Mouse (Mus musculus) spleen, adult 2 months (tissue): ENCODE data around the gene Ephb4. TPM values are rescaled to one million over a fixed set of nuclear protein-coding genes. Genes with fewer than 3 reads are reported as not detected.

Experiments used
- DNase-seq, 2 experiments: peaks; one replicate each; pipeline versions ENCODE4 v3.0.0 to v3.0.0-alpha.2; 2012 to 2021; ENCODE audit warnings: low spot score in 2 of 2, low read depth in 1 of 2
- H3K27ac ChIP-seq: fragments of 200-500 bp; 2 replicates; pipeline ENCODE4 v1.5.1; 2012; ENCODE audit warnings: low read length, inconsistent platforms; ENCODE audit not compliant: insufficient read depth
- H3K27me3 ChIP-seq: fragments of 200-500 bp; 2 replicates; pipeline ENCODE4 v1.6.1; 2012; ENCODE audit warnings: mild to moderate bottlenecking, moderate library complexity, low read length, inconsistent platforms; ENCODE audit not compliant: control insufficient read depth, insufficient read depth
- H3K36me3 ChIP-seq: fragments of 200-500 bp; 2 replicates; pipeline ENCODE4 v1.6.1; 2012; ENCODE audit warnings: mild to moderate bottlenecking, low read length, inconsistent platforms; ENCODE audit not compliant: control insufficient read depth, insufficient read depth
- H3K4me1 ChIP-seq: fragments of 200-500 bp; 2 replicates; pipeline ENCODE4 v1.6.1; 2011; ENCODE audit warnings: inconsistent platforms; ENCODE audit not compliant: control insufficient read depth, insufficient read depth, insufficient read length
- H3K4me3 ChIP-seq: fragments of 200-500 bp; 2 replicates; pipeline ENCODE4 v1.5.1; 2011; ENCODE audit warnings: mild to moderate bottlenecking, inconsistent platforms; ENCODE audit not compliant: insufficient read depth, insufficient read length; ENCODE audit errors: extremely low read depth
- CTCF ChIP-seq: fragments of 200-500 bp; IDR thresholded peaks from 2 replicates; pipeline ENCODE4 v1.5.1; 2011; ENCODE audit warnings: mild to moderate bottlenecking, inconsistent platforms; ENCODE audit not compliant: insufficient read depth, insufficient read length, insufficient replicate concordance; ENCODE audit errors: extremely low read depth
- POLR2A ChIP-seq: fragments of 200-500 bp; IDR thresholded peaks from 2 replicates; pipeline ENCODE4 v1.6.1; 2011; ENCODE audit warnings: low read depth, low read length, inconsistent platforms
- WGBS: fragments of 180-500 bp; shearing (Covaris S2); methylation state at CpG from one replicate; pipeline ENCODE4 v1.1.7; 2018; 5-methylcytosine and 5-hydroxymethylcytosine counted together
- polyA plus RNA-seq: library from polyadenylated mRNA; depleted of rRNA; stranded (reverse); fragments of >200 nt; gene quantifications from 2 replicates; pipeline ENCODE4 v1.2.3, GENCODE M21; 2012

The Ephb4 gene
- polyA plus RNA-seq, 1 experiment, result 13.5 TPM

DNA sequence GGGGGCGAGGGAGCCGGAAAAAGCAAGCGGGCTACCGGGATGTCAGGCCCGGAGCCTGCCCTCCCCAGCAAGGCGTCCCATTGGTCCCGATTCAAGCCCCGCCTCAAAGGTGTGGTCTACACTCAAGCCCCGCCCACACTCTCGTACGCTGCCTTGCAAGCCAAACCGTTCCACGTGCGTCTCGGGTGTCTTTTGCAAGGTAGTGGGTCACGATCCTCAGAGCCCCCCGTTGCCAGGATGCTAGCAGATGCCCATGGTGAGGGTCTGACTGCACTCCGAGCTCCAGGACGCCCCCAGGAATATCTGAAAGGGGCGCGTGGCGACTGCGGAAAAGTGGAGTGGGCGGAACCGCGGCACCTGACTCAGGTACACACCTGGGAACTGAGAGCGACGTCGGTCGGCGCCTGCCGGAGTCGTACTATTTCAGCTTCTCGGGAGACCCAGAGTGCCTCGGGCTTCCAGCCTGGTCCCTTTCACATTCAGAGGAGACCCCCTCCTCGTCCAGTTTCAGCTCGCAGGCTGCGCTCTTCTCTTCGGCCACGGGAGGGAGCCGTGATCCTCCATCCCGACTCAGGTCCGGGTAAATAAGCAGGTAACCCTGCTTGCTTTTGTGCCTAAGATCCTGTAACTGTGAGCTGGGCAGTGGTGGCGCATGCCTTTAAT, 16.3 kb upstream of the Ephb4 start, which contains the start of gene Slc12a9:
Slc12a9 (minus strand) TSS at position 86 of the 663 bp plus-strand sequence.
- TF ChIP-seq POLR2A (peak; percentile 45; the same call in 1 of the 2 replicates), CTCF (peak; percentile 72; the same call in 1 of the 2 replicates)
- H3K4me1 ChIP-seq, result peaks cover 7% of the 10 kb centered on the region; the same call in 1 of the 2 replicates
- H3K36me3 ChIP-seq, result 0 out of 2 replicates have a peak, but pooled peaks cover 1% of the 10 kb centered on the region
- H3K4me3 ChIP-seq, result peak within 1 kb of the TSS; percentile 88
- peak; percentile 78 to 94 for DNase-seq
- WGBS, result under 1% methylated on average over 44 of the region's 44 CpGs
- no peaks in the 10 kb centered on the region for H3K27me3 ChIP-seq
- H3K27ac ChIP-seq, result no peak within 1 kb of the TSS; the same call in 1 of the 2 replicates

DNA sequence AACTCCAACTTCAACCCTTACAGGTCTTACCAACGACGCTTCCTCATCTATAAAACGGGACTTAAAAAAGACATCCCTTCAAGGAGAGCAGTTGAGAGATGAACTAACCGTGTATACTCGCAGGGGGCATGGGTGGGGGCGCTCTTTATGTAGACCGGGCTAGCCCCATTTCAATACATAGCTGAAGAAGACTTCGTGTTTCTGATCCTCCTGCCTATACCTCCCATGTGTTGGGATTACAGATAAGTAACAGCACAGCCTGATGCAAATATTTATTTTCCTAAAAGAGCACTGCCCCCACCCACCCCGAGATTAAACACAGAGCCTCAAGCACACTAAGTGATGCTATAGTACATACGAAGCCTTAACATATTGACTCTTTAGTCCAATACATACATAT, 15.6 kb upstream of the Ephb4 start:
- no peak for DNase-seq
- no peak overlapping the region for H3K4me3 ChIP-seq
- no peaks in the 10 kb centered on the region for H3K27me3 ChIP-seq
- TF ChIP-seq CTCF (no peak), POLR2A (no peak)
- 43% methylated on average over 10 of the region's 10 CpGs for WGBS
- H3K27ac ChIP-seq, result no peak overlapping the region
- H3K36me3 ChIP-seq, result 0 out of 2 replicates have a peak, but pooled peaks cover 1% of the 10 kb centered on the region
- peaks cover 14% of the 10 kb centered on the region; the same call in 1 of the 2 replicates for H3K4me1 ChIP-seq

DNA sequence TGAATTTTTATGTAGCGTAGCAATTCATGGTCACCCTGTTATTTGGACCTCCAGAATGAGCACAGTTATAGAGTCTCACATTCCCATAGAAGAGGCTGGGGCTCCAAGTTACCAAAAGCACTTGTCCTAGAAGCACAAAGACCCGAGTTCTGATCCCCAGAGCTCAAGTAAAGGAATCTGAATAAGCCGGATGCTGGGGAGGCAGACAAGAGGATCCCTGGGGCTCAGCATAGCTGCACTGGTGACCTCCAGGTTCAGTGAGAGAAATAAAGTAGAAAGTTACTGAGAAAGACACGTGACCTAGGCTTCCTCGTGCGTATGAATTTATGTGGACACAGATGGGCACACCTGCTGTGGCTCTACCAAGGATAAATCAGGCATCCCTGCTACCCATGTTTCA, 14.8 kb upstream of the Ephb4 start:
- WGBS, result 92% methylated on average over 6 of the region's 6 CpGs
- TF ChIP-seq POLR2A (no peak), CTCF (no peak)
- H3K27ac ChIP-seq, result no peak overlapping the region
- H3K36me3 ChIP-seq, result 0 out of 2 replicates have a peak, but pooled peaks cover 1% of the 10 kb centered on the region
- no peak overlapping the region for H3K4me3 ChIP-seq
- DNase-seq, result no peak
- H3K4me1 ChIP-seq, result peaks cover 16% of the 10 kb centered on the region; the same call in 1 of the 2 replicates
- H3K27me3 ChIP-seq, result no peaks in the 10 kb centered on the region

GRCm38 (mm10) chr5:137337190-137337589, 12.7 kb upstream of the Ephb4 start:
- 92% methylated on average over 8 of the region's 8 CpGs for WGBS
- no peaks in the 10 kb centered on the region for H3K36me3 ChIP-seq
- no peak for DNase-seq
- H3K27ac ChIP-seq, result no peak overlapping the region
- no peaks in the 10 kb centered on the region for H3K27me3 ChIP-seq
- peaks cover 16% of the 10 kb centered on the region; the same call in 1 of the 2 replicates for H3K4me1 ChIP-seq
- TF ChIP-seq CTCF (no peak), POLR2A (no peak)
- no peak overlapping the region for H3K4me3 ChIP-seq

GRCm38 (mm10) chr5:137338256-137338655, 11.7 kb upstream of the Ephb4 start:
- no peaks in the 10 kb centered on the region for H3K36me3 ChIP-seq
- DNase-seq, result peak; percentile 37 to 84
- under 1% methylated on average over 19 of the region's 19 CpGs for WGBS
- H3K4me3 ChIP-seq, result peak overlapping the region; percentile 58
- peaks cover 12% of the 10 kb centered on the region; the same call in 1 of the 2 replicates for H3K4me1 ChIP-seq
- TF ChIP-seq POLR2A (no peak; the same call in 1 of the 2 replicates), CTCF (no peak)
- H3K27ac ChIP-seq, result peak overlapping the region; percentile 54
- H3K27me3 ChIP-seq, result no peaks in the 10 kb centered on the region

- peak overlapping the region; percentile 54 for H3K27ac ChIP-seq
- H3K27me3 ChIP-seq, result no peaks in the 10 kb centered on the region
- DNase-seq, result no peak
- peak overlapping the region; percentile 58 for H3K4me3 ChIP-seq
- under 1% methylated on average over 11 of the region's 11 CpGs for WGBS
- H3K4me1 ChIP-seq, result peaks cover 12% of the 10 kb centered on the region; the same call in 1 of the 2 replicates
- TF ChIP-seq POLR2A (no peak), CTCF (no peak)
- no peaks in the 10 kb centered on the region for H3K36me3 ChIP-seq
Observed at GRCm38 (mm10) chr5:137338663-137339289, 11.1 kb upstream of the Ephb4 start.
